Mouse (Mus musculus) G1E (cell line): ENCODE results near the gene Sorbs1.

ENCODE experiments used
- CTCF ChIP-seq: IDR thresholded peaks from 2 replicates; pipeline ENCODE4 v1.5.1; 2012; ENCODE audit warnings: low read depth, low read length, inconsistent platforms, mixed read lengths
- GATA2 ChIP-seq: IDR thresholded peaks from 2 replicates; pipeline ENCODE4 v1.6.1; 2012; ENCODE audit warnings: low read depth, low read length, inconsistent platforms, borderline replicate concordance
- POLR2AphosphoS5 ChIP-seq: IDR thresholded peaks from 2 replicates; pipeline ENCODE4 v1.6.1; 2012; ENCODE audit warnings: low read depth, low read length, inconsistent platforms; ENCODE audit not compliant: insufficient replicate concordance

DNA sequence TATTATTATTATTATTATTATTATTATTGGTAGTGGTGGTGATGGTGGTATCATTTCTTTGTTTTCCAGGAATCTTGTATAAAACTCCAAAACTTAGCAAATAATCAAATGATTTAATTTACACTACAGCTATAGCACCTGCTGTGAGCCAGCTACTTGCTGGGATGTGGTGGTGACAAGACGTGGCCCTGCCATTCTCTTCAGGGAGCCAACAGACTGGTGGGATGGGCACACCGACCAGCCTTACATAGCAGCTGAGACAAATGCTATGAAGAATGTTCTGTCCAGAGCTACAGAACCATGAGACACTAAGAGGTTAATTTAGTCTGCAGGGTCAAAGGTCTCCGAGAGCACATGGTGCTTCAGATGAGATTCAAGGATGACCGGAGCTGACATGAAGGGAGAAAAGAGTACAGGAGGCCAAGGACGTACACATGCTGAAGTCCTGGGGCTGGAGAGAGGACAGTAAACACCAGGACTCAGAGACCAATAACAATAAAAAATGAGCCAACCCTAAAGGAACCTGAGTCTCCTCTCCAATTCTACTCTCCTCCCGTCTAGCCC is 15.3 kb downstream of the Sorbs1 start:
- no peak for TF ChIP-seq CTCF
- TF ChIP-seq GATA2, result no peak
- no peak for TF ChIP-seq POLR2AphosphoS5
